Mouse (Mus musculus): ENCODE results near the gene Kcna6. TPM values are rescaled to one million over a fixed set of nuclear protein-coding genes. Genes with fewer than 3 reads are reported as not detected.

Gene Kcna6
- polyA plus RNA-seq, 1 experiment, result 0.23 TPM

DNA sequence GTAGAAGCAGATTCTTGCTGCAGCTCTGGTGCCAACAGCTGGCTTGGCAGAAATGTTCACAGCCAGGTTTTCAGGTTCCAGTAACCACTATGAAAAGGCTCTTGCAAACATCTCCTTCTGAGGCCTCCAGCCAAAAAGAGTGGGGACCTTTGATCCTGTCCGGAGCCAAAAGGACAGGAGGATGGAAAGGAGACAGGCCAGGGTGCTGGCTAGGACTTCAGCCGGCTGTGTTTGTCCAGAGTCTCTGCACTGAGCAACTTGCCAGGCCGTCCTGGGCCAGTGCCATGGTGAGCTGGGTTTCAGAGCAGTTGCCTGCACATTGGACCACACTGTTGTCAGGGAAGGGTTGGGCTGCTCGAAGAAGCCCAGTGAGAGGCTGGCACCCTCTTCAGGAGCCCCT, 31.9 kb upstream of the Kcna6 start:
- H3K4me1 ChIP-seq (ENCODE audit: control insufficient read depth, insufficient read depth, insufficient read length, low read length), result no peaks in the 10 kb centered on the region
- TF ChIP-seq POLR2A (IDR thresholded peaks at IDR 0.05; ENCODE audit: low read depth, low read length), result no peak
- TF ChIP-seq CTCF (IDR thresholded peaks at IDR 0.05; ENCODE audit: extremely low read depth, insufficient read length, insufficient replicate concordance, low read depth, low read length), result no peak
- H3K27me3 ChIP-seq (ENCODE audit: control insufficient read depth, insufficient read depth, low read length), result no peaks in the 10 kb centered on the region
- WGBS, result 68% methylated on average over 4 of the region's 4 CpGs
- H3K27ac ChIP-seq (ENCODE audit: insufficient read depth, low read depth, low read length), result no peak overlapping the region
- no peak overlapping the region for H3K4me3 ChIP-seq (ENCODE audit: low read depth, low read length)
- no peaks in the 10 kb centered on the region for H3K36me3 ChIP-seq (ENCODE audit: control insufficient read depth, insufficient read depth, low read length)

DNA sequence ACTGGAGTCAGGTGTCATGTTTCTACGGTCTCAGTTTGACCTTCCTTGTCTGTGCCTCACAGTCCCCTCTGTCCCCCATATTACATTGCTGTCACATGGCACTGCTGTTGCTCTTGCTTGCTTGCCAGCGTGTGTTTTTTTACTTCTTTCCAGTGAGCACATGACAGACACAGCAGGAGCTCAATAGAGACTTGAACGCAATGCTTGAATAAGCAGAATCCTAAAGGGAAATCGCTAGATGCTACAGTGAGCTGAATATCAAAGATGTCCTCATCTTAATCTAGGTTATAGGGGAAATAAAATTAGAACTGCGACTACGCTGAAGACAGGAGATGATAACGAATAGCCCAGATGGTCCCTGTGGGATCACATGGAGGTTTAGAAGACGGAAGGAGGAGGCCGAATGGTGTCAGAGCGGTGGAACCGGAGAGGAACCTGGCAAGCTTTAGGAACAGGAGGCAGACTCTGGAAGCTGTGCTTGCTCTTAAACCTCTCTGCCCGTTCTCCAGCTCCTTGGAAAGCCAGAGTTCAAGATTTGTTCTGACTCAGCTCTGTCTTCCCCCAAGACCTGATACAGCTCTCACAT, 29.8 kb upstream of the Kcna6 start:
- 88% methylated on average over 12 of the region's 12 CpGs for WGBS
- Histone ChIP-seq H3K27me3 (ENCODE audit: control insufficient read depth, insufficient read depth, low read length) (no peaks in the 10 kb centered on the region), H3K4me1 (ENCODE audit: control insufficient read depth, insufficient read depth, insufficient read length, low read length) (no peaks in the 10 kb centered on the region), H3K4me3 (ENCODE audit: low read depth, low read length) (no peak overlapping the region), H3K27ac (ENCODE audit: insufficient read depth, low read depth, low read length) (no peak overlapping the region), H3K36me3 (ENCODE audit: control insufficient read depth, insufficient read depth, low read length) (no peaks in the 10 kb centered on the region)
- TF ChIP-seq POLR2A (IDR thresholded peaks at IDR 0.05; ENCODE audit: low read depth, low read length) (no peak), CTCF (IDR thresholded peaks at IDR 0.05; ENCODE audit: extremely low read depth, insufficient read length, insufficient replicate concordance, low read depth, low read length) (no peak)

DNA sequence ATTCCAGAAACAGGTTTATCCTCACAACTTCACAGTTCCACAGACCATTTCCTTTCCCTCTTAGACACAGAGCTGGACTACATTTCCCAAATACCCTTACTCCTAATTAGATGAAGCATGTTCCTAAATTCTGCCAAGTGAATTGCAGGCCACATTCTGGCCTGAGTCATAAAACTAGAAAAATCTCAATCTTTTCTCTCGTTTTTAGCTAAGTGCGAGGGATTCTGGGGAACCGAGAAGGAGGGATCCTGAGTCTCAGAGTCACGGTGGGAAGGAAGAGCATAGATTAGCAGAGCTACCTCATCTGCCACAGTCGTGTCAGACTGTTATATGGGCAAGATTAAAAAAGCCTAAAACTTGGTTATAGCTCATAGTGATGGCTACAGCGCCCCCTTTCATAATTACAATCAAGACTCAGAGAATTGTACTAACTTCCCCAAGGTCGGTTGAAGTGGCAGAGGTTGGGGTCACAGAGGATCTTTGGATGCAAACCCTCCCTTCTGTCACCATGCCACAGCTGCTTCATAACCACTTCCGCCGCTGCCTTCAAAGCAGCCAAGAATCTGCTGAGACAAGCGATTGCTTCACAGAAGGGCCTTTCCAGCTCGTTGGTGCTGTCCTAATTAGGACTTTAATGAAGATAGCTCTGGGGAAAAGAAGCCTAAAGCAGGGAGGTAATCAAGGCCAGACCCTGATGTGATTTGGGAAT, 28.6 kb upstream of the Kcna6 start:
- Histone ChIP-seq H3K36me3 (ENCODE audit: control insufficient read depth, insufficient read depth, low read length) (no peaks in the 10 kb centered on the region), H3K27ac (ENCODE audit: insufficient read depth, low read depth, low read length) (no peak overlapping the region), H3K4me1 (ENCODE audit: control insufficient read depth, insufficient read depth, insufficient read length, low read length) (no peaks in the 10 kb centered on the region), H3K4me3 (ENCODE audit: low read depth, low read length) (no peak overlapping the region), H3K27me3 (ENCODE audit: control insufficient read depth, insufficient read depth, low read length) (no peaks in the 10 kb centered on the region)
- 75% methylated on average over 11 of the region's 11 CpGs for WGBS
- TF ChIP-seq CTCF (IDR thresholded peaks at IDR 0.05; ENCODE audit: extremely low read depth, insufficient read length, insufficient replicate concordance, low read depth, low read length) (no peak), POLR2A (IDR thresholded peaks at IDR 0.05; ENCODE audit: low read depth, low read length) (no peak)

DNA sequence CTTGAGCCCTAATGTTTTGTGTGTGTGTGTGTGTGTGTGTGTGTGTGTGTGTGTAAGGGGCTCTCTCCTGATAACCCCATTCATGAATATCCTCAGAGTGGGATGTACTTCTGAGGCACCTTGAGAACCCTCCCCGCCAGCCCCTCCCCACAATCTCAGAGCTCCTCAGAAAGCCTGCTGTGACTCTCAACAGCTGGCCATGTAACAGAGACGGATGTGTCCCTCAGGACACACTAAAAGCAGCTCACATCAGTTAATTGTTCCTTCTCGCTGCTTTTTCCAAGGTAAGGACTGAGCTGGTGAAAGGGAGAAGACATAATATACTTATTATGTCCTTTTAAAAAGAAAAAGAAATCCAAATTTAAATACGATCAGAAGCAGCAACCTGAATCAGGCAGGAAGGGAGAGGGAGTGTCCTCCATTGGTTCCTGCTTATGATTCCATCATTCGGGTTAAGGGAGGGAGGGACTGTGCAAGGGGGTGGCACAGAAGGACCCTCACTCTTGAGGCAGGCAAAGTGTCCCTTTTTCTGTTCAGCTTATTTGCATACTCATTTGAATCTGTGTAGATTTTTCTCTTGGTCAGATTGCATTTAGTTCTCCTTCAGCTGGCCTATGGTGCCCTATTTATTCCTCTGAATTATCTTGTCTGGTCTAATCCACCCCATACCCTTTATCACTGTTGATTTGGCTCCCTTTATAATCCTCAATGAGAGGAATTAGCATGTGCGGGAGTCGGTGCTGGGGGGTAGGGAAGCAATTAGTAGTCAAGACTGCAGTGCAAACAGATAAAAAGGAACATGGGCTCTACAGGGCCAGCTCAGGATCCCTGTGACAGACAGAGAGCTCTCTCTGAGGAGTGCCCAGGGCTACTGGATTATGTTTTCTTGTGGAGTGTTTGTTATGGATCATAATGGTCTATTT, 27.4 kb upstream of the Kcna6 start:
- H3K27ac ChIP-seq (ENCODE audit: insufficient read depth, low read depth, low read length), result no peak overlapping the region
- 30% methylated on average over 7 of the region's 7 CpGs for WGBS
- no peaks in the 10 kb centered on the region for H3K36me3 ChIP-seq (ENCODE audit: control insufficient read depth, insufficient read depth, low read length)
- TF ChIP-seq POLR2A (IDR thresholded peaks at IDR 0.05; ENCODE audit: low read depth, low read length), result no peak
- no peak for TF ChIP-seq CTCF (IDR thresholded peaks at IDR 0.05; ENCODE audit: extremely low read depth, insufficient read length, insufficient replicate concordance, low read depth, low read length)
- no peak overlapping the region for H3K4me3 ChIP-seq (ENCODE audit: low read depth, low read length)
- no peaks in the 10 kb centered on the region for H3K27me3 ChIP-seq (ENCODE audit: control insufficient read depth, insufficient read depth, low read length)
- no peaks in the 10 kb centered on the region for H3K4me1 ChIP-seq (ENCODE audit: control insufficient read depth, insufficient read depth, insufficient read length, low read length)

DNA sequence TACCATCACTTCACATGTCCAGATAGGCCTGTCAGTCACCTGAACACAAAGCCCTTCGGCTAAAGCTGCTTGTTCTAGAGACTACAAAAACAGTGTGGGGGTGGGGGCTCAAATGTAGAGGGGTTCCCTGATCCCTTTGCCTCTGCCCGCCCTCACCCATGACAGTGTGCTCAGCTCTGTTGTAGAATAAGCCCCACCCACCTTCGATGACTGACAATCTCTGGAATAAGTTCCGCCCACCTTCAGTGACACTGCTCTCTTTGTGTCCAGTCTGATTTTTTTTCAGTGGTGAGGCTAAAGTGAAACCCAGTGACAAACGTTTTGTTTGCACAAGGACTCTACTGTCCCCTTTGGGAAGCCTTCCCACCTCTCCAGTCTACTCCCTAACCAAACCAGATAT, 26.1 kb upstream of the Kcna6 start:
- no peaks in the 10 kb centered on the region for H3K27me3 ChIP-seq (ENCODE audit: control insufficient read depth, insufficient read depth, low read length)
- no peaks in the 10 kb centered on the region for H3K36me3 ChIP-seq (ENCODE audit: control insufficient read depth, insufficient read depth, low read length)
- no peak overlapping the region for H3K4me3 ChIP-seq (ENCODE audit: low read depth, low read length)
- WGBS, result 52% methylated on average over 5 of the region's 5 CpGs
- no peaks in the 10 kb centered on the region for H3K4me1 ChIP-seq (ENCODE audit: control insufficient read depth, insufficient read depth, insufficient read length, low read length)
- no peak overlapping the region for H3K27ac ChIP-seq (ENCODE audit: insufficient read depth, low read depth, low read length)
- TF ChIP-seq POLR2A (IDR thresholded peaks at IDR 0.05; ENCODE audit: low read depth, low read length), result no peak
- TF ChIP-seq CTCF (IDR thresholded peaks at IDR 0.05; ENCODE audit: extremely low read depth, insufficient read length, insufficient replicate concordance, low read depth, low read length), result no peak

DNA sequence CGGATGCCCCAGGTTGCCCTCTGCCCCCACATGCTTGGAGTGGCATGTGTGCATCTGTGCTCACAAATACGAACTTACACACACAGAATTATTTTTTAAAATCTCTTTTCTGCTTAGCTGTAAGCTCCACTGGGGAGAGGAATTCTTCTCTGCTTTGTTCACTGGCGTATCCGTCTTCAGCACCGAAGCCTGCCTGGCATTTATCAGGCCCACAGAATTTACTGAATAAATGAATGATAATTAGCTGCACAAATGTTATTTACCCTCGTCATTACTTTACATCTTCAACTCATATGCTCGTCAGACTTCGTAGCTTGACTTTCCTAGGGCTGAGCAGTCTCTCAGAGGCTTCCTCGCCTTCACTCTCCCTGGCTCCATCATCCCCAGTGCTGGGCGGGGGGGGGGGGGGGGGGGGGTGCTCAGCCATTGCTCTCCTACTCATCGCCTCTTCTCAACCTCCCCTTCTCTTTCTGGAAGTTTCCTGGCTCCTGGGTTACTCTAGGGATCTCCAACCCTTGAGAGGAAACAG, 24.2 kb upstream of the Kcna6 start:
- TF ChIP-seq POLR2A (IDR thresholded peaks at IDR 0.05; ENCODE audit: low read depth, low read length) (no peak), CTCF (IDR thresholded peaks at IDR 0.05; ENCODE audit: extremely low read depth, insufficient read length, insufficient replicate concordance, low read depth, low read length) (no peak)
- Histone ChIP-seq H3K27me3 (ENCODE audit: control insufficient read depth, insufficient read depth, low read length) (no peaks in the 10 kb centered on the region), H3K4me1 (ENCODE audit: control insufficient read depth, insufficient read depth, insufficient read length, low read length) (no peaks in the 10 kb centered on the region), H3K4me3 (ENCODE audit: low read depth, low read length) (no peak overlapping the region), H3K27ac (ENCODE audit: insufficient read depth, low read depth, low read length) (no peak overlapping the region), H3K36me3 (ENCODE audit: control insufficient read depth, insufficient read depth, low read length) (no peaks in the 10 kb centered on the region)
- 79% methylated on average over 11 of the region's 11 CpGs for WGBS

Measured in small intestine, adult 2 months (tissue).